Mouse (Mus musculus) frontal cortex, postnatal 36 days (tissue): ENCODE measurements around the gene Pmpca.

Experiments
- DNase-seq, 2 experiments: peaks; one replicate each; pipeline ENCODE4 v3.0.0; 2022; ENCODE audit warnings: low spot score in 2 of 2

Pmpca gene

GRCm38 (mm10) chr2:26389154-26389690 is at the start of gene Pmpca, which contains the start of gene Entr1:
Gene Pmpca, plus strand, starts transcription at chr2:26389339.
Gene Entr1, minus strand, starts transcription at chr2:26389316.
- DNase-seq = peak; percentile 83 to 86

GRCm38 (mm10) chr2:26341510-26341981 is 47.6 kb upstream of the Pmpca start:
- DNase-seq = peak; percentile 61 to 63

- DNase-seq = peak; percentile 78 to 83
These were observed 47.1 kb upstream of the Pmpca start for GRCm38 (mm10) chr2:26342044-26342443.

- DNase-seq = no peak
These were observed 46.3 kb upstream of the Pmpca start for GRCm38 (mm10) chr2:26342609-26343490.

GRCm38 (mm10) chr2:26348241-26348640 is 40.9 kb upstream of the Pmpca start:
- DNase-seq = no peak

- DNase-seq = peak; percentile 93 to 95
These were observed 37.5 kb upstream of the Pmpca start, which contains the start of gene Dnlz for GRCm38 (mm10) chr2:26351358-26352290. Gene Dnlz, minus strand, starts transcription at chr2:26352110.

- no peak for DNase-seq
These were observed 36.7 kb upstream of the Pmpca start for GRCm38 (mm10) chr2:26352291-26352910.

- no peak for DNase-seq
These were observed 35.8 kb upstream of the Pmpca start for GRCm38 (mm10) chr2:26353066-26353980.

GRCm38 (mm10) chr2:26354401-26354800 is 34.7 kb upstream of the Pmpca start:
- no peak for DNase-seq

GRCm38 (mm10) chr2:26356231-26356630 is 32.9 kb upstream of the Pmpca start:
- no peak for DNase-seq

- no peak for DNase-seq
These were observed 32.5 kb upstream of the Pmpca start for GRCm38 (mm10) chr2:26356678-26357077.

- DNase-seq = no peak
These were observed 31.7 kb upstream of the Pmpca start for GRCm38 (mm10) chr2:26357484-26357883.

GRCm38 (mm10) chr2:26358667-26359320 is 30.3 kb upstream of the Pmpca start:
- no peak for DNase-seq

GRCm38 (mm10) chr2:26359983-26360382 is 29.2 kb upstream of the Pmpca start:
- no peak for DNase-seq

GRCm38 (mm10) chr2:26360772-26361171 is 28.4 kb upstream of the Pmpca start, which contains the start of gene Card9:
Gene Card9, minus strand, starts transcription at chr2:26360918.
- DNase-seq = no peak

GRCm38 (mm10) chr2:26362991-26363390 is 26.1 kb upstream of the Pmpca start:
- no peak for DNase-seq

- DNase-seq = no peak
These were observed 25.7 kb upstream of the Pmpca start for GRCm38 (mm10) chr2:26363481-26363880.

- DNase-seq = no peak
These were observed 24.2 kb upstream of the Pmpca start for GRCm38 (mm10) chr2:26364738-26365465.

- DNase-seq = no peak
These were observed 21.2 kb upstream of the Pmpca start for GRCm38 (mm10) chr2:26367911-26368310.
